Mouse (Mus musculus) layer of hippocampus, postnatal 10 days (tissue): ENCODE data around the gene Map2k4. TPM values are rescaled to one million over a fixed set of nuclear protein-coding genes. Genes with fewer than 3 reads are reported as not detected.

Experiments used
- DNase-seq, 2 experiments: peaks; one replicate each; pipeline ENCODE4 v3.0.0; 2021; ENCODE audit warnings: low spot score in 2 of 2
- total RNA-seq, 2 experiments: library from RNA; stranded (reverse); gene quantifications; 2 replicates each; pipeline ENCODE4 v1.2.3; 2021

The Map2k4 gene
- total RNA-seq, 2 experiments from 2014 or later: 210 to 233 TPM

- DNase-seq: no peak
Observed at GRCm38 (mm10) chr11:65773946-65774656, 14.0 kb downstream of the Map2k4 start.

GRCm38 (mm10) chr11:65773535-65773934 lies 14.6 kb downstream of the Map2k4 start:
- no peak for DNase-seq

- DNase-seq: no peak
Observed at GRCm38 (mm10) chr11:65771546-65771945, 16.6 kb downstream of the Map2k4 start.

- DNase-seq: no peak
Observed at GRCm38 (mm10) chr11:65769990-65770389, 18.1 kb downstream of the Map2k4 start.

GRCm38 (mm10) chr11:65768445-65768844 lies 19.7 kb downstream of the Map2k4 start:
- DNase-seq: no peak

- no peak for DNase-seq
Observed at GRCm38 (mm10) chr11:65760912-65761311, 27.2 kb downstream of the Map2k4 start.

- no peak for DNase-seq
Observed at GRCm38 (mm10) chr11:65759350-65759749, 28.7 kb downstream of the Map2k4 start.

- DNase-seq: no peak
Observed at GRCm38 (mm10) chr11:65754161-65754560, 33.9 kb downstream of the Map2k4 start.

- DNase-seq: no peak
Observed at GRCm38 (mm10) chr11:65753593-65753992, 34.5 kb downstream of the Map2k4 start.

GRCm38 (mm10) chr11:65750546-65750945 lies 37.6 kb downstream of the Map2k4 start:
- DNase-seq: no peak

- DNase-seq: no peak
Observed at GRCm38 (mm10) chr11:65747433-65747832, 40.7 kb downstream of the Map2k4 start.

- peak; percentile 16 to 29 for DNase-seq
Observed at GRCm38 (mm10) chr11:65745707-65746333, 42.3 kb downstream of the Map2k4 start.

GRCm38 (mm10) chr11:65743866-65744265 lies 44.2 kb downstream of the Map2k4 start:
- DNase-seq: no peak

GRCm38 (mm10) chr11:65740811-65741210 lies 47.3 kb downstream of the Map2k4 start:
- no peak for DNase-seq

GRCm38 (mm10) chr11:65740390-65740789 lies 47.7 kb downstream of the Map2k4 start:
- no peak for DNase-seq

- no peak for DNase-seq
Observed at GRCm38 (mm10) chr11:65739880-65740279, 48.2 kb downstream of the Map2k4 start.

GRCm38 (mm10) chr11:65734656-65735055 lies 53.4 kb downstream of the Map2k4 start:
- no peak for DNase-seq

GRCm38 (mm10) chr11:65729623-65730217 lies 58.4 kb downstream of the Map2k4 start:
- DNase-seq: no peak

- no peak for DNase-seq
Observed at GRCm38 (mm10) chr11:65728906-65729305, 59.2 kb downstream of the Map2k4 start.

GRCm38 (mm10) chr11:65723715-65724114 lies 64.4 kb downstream of the Map2k4 start:
- no peak for DNase-seq

GRCm38 (mm10) chr11:65721615-65722014 lies 66.5 kb downstream of the Map2k4 start:
- no peak for DNase-seq

- no peak for DNase-seq
Observed at GRCm38 (mm10) chr11:65719960-65720359, 68.1 kb downstream of the Map2k4 start.
